Mouse (Mus musculus): ENCODE data around the gene Hspb7. TPM values are rescaled to one million over a fixed set of nuclear protein-coding genes. Genes with fewer than 3 reads are reported as not detected.
A peak's percentile ranks its signal among the peaks of the same experiment; 100 is the strongest.

Hspb7 gene
- polyA plus RNA-seq, 1 experiment from 2014 or later: not detected

DNA sequence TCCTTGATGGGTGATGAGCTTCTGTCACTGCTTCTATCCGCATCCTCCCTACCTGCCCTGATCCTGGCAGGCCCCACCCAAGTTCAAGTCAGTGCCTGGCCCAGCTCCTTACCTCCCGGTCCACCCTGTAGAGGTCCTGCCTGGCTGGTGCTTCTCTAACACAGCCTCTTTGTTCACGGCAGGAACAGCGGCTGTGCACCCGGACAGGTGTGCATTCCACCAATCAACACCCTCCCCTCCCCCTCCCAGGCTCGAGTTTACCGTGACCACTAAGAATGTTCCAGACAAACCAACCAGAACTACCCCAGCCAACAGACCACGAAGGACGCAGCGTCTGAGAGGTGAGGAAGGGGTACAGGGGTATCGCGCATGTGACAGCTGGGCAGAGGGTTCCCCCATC, 22.0 kb upstream of the Hspb7 start, which contains the start of gene Clcnka:
Gene Clcnka, minus strand, starts transcription at position 180 of the 400 bp plus-strand sequence.
- Histone ChIP-seq H3K4me1 (no peaks in the 10 kb centered on the region), H3K9ac (no peak within 1 kb of the TSS), H3K4me3 (no peak within 1 kb of the TSS), H3K4me2 (no peak within 1 kb of the TSS), H3K27ac (no peak within 1 kb of the TSS), H3K27me3 (replicated peaks) (no peaks in the 10 kb centered on the region), H3K9me3 (no peaks in the 10 kb centered on the region), H3K36me3 (replicated peaks) (no peaks in the 10 kb centered on the region)
- 68% methylated on average over 12 of the region's 12 CpGs for WGBS
- no peak for ATAC-seq (replicated peaks)

DNA sequence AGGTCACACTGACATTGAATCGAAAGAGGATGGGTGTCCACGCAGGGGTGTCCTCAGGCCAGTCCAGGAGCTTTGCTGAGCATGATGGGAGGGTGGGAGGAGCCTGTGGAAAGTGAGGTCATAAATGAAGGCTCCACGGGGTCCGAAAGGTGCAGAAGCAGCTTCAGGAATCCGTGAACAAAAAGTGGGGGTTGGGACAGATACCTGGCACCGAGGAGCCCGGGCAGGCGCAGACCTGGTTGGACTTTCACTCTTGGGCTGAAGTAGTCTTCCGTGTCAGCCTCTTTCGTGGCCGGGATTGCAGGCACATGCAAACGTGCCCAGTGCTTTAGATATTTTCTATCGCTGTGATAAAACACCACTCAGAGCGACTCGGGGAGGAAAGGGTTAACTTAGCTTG, 20.4 kb upstream of the Hspb7 start:
- Histone ChIP-seq H3K9ac (no peak overlapping the region), H3K27ac (no peak overlapping the region)
- WGBS: 85% methylated on average over 15 of the region's 15 CpGs

DNA sequence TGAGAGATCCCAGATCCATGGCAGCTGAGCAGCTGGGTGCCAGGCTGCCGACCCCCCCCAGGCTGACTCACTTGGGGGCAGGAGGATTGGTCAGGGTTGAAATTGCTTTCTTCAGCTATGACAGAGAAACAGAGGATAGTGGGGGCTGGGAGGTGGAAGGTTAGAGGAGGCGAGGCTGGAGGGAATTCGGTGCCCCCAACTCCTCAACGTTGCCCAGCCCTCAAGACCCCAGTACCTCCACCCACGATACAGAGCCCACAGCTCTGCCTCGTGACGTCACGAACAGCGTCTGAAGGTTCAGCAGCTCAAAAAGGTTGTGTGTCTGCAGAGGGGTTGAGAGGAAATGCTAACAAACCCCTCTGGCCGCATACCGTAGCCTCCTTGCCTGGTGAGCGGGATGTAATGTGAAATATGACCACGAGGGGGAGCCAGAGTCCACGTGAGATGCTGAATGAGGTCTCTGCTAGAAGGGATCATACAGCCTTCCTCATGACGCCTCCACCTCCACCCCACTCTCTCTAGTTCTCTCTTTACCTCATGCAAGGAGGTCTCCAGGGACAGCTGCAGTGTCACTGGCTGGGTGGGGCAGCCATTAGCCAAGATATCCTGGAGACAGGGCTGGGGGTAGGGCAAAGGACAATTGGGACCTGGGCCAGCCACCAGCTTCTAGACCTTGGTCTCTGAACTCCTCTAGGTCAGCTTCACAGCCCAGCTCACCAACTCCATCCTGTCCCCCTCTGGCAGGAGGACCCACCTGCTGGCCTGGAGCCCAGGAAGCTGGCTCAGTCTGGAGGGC, 15.9 kb upstream of the Hspb7 start:
- peak overlapping the region; percentile 21; the same call in 1 of the 2 replicates for H3K9ac ChIP-seq
- no peak overlapping the region for H3K4me3 ChIP-seq
- no peaks in the 10 kb centered on the region for H3K9me3 ChIP-seq
- no peaks in the 10 kb centered on the region for H3K36me3 ChIP-seq (replicated peaks)
- WGBS: 14% methylated on average over 15 of the region's 15 CpGs
- H3K27ac ChIP-seq: no peak overlapping the region
- 0 out of 2 replicates have a peak, but pooled peaks cover 2% of the 10 kb centered on the region for H3K4me1 ChIP-seq
- peak overlapping the region; percentile 37 for H3K4me2 ChIP-seq
- no peaks in the 10 kb centered on the region for H3K27me3 ChIP-seq (replicated peaks)
- peak; percentile 87 for ATAC-seq (replicated peaks)

More for the DNA sequence above, 20.4 kb upstream of the Hspb7 start:
- Histone ChIP-seq H3K9me3 (no peaks in the 10 kb centered on the region), H3K4me3 (no peak overlapping the region), H3K27me3 (replicated peaks) (no peaks in the 10 kb centered on the region), H3K36me3 (replicated peaks) (no peaks in the 10 kb centered on the region), H3K4me1 (0 out of 2 replicates have a peak, but pooled peaks cover 2% of the 10 kb centered on the region), H3K4me2 (no peak overlapping the region)
- ATAC-seq (replicated peaks): no peak

GRCm38 (mm10) chr4:141405314-141405622, 15.3 kb upstream of the Hspb7 start:
- no peaks in the 10 kb centered on the region for H3K36me3 ChIP-seq (replicated peaks)
- no peak overlapping the region for H3K4me3 ChIP-seq
- WGBS: 79% methylated on average over 3 of the region's 3 CpGs
- H3K27ac ChIP-seq: no peak overlapping the region
- H3K9ac ChIP-seq: no peak overlapping the region
- peak; percentile 10; the same call in 1 of the 2 replicates for ATAC-seq (replicated peaks)
- H3K9me3 ChIP-seq: no peaks in the 10 kb centered on the region
- H3K27me3 ChIP-seq (replicated peaks): no peaks in the 10 kb centered on the region
- 0 out of 2 replicates have a peak, but pooled peaks cover 2% of the 10 kb centered on the region for H3K4me1 ChIP-seq
- no peak overlapping the region for H3K4me2 ChIP-seq

- H3K9me3 ChIP-seq: no peaks in the 10 kb centered on the region
- H3K27me3 ChIP-seq (replicated peaks): no peaks in the 10 kb centered on the region
- 0 out of 2 replicates have a peak, but pooled peaks cover 2% of the 10 kb centered on the region for H3K4me1 ChIP-seq
- ATAC-seq (replicated peaks): no peak
- H3K4me2 ChIP-seq: no peak overlapping the region
- H3K4me3 ChIP-seq: no peak overlapping the region
- no peak overlapping the region for H3K27ac ChIP-seq
- no peak overlapping the region for H3K9ac ChIP-seq
- WGBS: 44% methylated on average over 14 of the region's 14 CpGs
- no peaks in the 10 kb centered on the region for H3K36me3 ChIP-seq (replicated peaks)
Measured at GRCm38 (mm10) chr4:141406516-141407299, 13.9 kb upstream of the Hspb7 start.

DNA sequence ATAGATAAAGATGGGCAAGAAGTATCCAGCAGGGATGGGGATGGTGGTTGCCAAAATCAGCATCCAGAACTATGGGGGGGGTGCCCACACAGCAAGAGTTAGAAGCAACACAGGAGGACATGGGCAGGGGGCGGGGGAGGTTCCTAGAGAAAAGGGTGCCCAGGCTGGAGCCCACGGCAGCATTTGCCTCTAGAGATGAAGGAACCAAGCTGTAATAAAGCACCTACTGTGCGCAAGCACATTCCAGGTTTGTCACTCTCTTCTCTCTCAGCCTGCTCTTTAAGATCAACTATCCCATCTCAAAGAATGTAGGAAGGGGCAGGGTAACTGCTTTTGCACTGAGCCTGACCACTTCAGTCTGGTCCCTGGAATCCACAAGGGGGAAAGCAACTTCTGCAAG, 12.0 kb upstream of the Hspb7 start:
- Histone ChIP-seq H3K9ac (no peak overlapping the region), H3K9me3 (no peaks in the 10 kb centered on the region), H3K4me1 (0 out of 2 replicates have a peak, but pooled peaks cover 2% of the 10 kb centered on the region), H3K4me2 (no peak overlapping the region), H3K36me3 (replicated peaks) (no peaks in the 10 kb centered on the region), H3K4me3 (no peak overlapping the region), H3K27me3 (replicated peaks) (no peaks in the 10 kb centered on the region), H3K27ac (no peak overlapping the region)
- 90% methylated on average over 3 of the region's 3 CpGs for WGBS
- no peak for ATAC-seq (replicated peaks)

DNA sequence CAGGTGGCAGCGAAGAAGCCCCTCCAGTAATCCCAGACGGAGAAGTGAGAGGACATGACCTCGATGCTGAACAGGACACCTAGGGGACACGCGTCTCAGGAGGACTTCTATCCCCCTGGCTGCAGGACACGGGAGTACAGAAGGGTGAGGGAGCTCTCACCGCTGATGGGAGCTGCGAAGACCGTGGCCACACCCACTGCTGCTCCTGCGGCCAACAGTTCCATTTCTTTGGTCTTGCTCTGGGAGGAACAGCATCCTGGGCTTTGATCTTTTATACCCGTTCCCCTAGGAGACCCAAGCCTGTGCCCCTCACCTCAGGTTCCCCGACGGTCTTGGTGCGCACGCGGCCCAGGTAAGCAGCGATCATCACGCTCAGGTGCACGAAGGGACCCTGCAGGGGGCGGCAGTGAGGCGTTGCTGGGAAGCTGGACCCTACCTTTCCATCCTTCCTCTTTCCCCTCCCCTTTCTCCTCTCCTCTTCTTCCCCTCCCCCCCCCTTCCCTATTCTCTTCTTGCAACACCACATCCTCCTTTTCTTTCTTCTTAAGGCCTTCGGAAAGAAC, 9.1 kb upstream of the Hspb7 start:
- Histone ChIP-seq H3K4me3 (no peak overlapping the region), H3K36me3 (replicated peaks) (no peaks in the 10 kb centered on the region), H3K4me2 (no peak overlapping the region), H3K27me3 (replicated peaks) (no peaks in the 10 kb centered on the region), H3K9ac (no peak overlapping the region), H3K27ac (no peak overlapping the region), H3K4me1 (no peaks in the 10 kb centered on the region), H3K9me3 (no peaks in the 10 kb centered on the region)
- 19% methylated on average over 22 of the region's 22 CpGs for WGBS
- no peak for ATAC-seq (replicated peaks)

GRCm38 (mm10) chr4:141415924-141416323, 4.7 kb upstream of the Hspb7 start, which contains the start of gene Clcnkb:
Gene Clcnkb (minus strand): TSS chr4:141416014.
- Histone ChIP-seq H3K4me1 (no peaks in the 10 kb centered on the region), H3K9ac (no peak within 1 kb of the TSS), H3K36me3 (replicated peaks) (no peaks in the 10 kb centered on the region), H3K4me3 (no peak within 1 kb of the TSS), H3K27me3 (replicated peaks) (no peaks in the 10 kb centered on the region), H3K4me2 (no peak within 1 kb of the TSS), H3K9me3 (no peaks in the 10 kb centered on the region), H3K27ac (no peak within 1 kb of the TSS)
- ATAC-seq (replicated peaks): no peak
- 76% methylated on average over 7 of the region's 7 CpGs for WGBS

DNA sequence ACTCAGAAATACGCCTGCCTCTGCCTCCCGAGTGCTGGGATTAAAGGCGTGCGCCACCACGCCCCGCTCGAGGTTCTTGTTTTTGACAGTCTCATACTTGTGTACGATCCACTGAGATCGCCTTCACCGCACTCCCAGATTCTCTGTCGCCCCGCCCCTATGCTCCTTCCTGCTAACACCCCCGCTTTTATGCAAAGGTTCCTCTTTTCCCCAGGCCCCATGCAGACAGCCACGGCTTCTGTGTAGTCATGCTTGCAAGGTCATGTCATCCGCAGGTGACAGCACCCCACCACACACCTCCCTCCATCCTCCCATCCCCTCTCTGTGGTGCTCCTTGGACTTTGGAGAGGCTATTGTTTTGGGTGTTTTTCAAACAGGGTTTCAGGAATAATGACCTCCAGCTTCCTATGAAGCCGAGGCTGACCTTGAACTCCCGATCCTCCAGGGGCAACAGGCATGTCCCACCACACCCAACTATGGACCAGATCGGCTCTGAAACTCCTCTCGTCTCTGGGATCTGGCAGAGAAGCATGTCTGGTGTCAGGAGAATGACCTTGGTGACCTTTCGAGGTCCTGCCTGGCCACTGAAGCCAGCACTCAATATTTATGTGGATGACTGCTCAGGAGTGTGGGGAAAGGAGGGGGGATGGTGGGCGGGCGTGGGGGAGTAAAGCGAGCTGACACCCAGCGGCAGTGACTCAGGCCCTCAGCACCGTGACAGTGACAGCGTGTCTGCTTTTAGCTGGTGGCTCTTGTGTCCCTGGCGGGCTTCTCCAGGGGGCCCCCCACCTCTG, 984 bp upstream of the Hspb7 start:
- H3K27ac ChIP-seq: no peak overlapping the region
- no peak for ATAC-seq (replicated peaks)
- 68% methylated on average over 27 of the region's 27 CpGs for WGBS

DNA sequence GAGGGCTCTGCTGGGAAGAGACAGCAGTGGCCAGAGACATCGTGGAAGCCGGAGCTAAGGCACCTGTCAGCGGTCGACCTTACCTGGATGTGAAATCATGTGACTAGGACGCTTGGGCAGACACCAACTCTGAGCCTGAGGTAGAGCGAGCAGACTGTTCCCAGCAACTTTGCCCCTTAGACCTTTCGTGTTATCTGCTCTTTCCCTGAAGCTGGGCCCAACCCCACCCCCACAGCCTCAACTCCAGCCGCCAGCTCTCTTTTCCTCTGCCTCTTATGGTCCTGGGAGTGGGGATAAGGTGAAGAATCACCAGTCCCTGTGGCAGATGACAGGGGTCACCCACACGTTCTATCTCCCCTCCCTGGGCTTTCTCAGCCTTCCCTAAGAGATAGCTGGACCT, 307 bp downstream of the Hspb7 start:
- WGBS: 56% methylated on average over 9 of the region's 9 CpGs
- peaks cover 11% of the 10 kb centered on the region for H3K4me1 ChIP-seq
- H3K9ac ChIP-seq: no peak overlapping the region
- no peak for ATAC-seq (replicated peaks)
- no peak overlapping the region for H3K4me2 ChIP-seq
- no peaks in the 10 kb centered on the region for H3K36me3 ChIP-seq (replicated peaks)
- no peak overlapping the region for H3K27ac ChIP-seq
- no peaks in the 10 kb centered on the region for H3K27me3 ChIP-seq (replicated peaks)
- H3K9me3 ChIP-seq: no peaks in the 10 kb centered on the region
- no peak overlapping the region for H3K4me3 ChIP-seq

More for the DNA sequence above, 984 bp upstream of the Hspb7 start:
- Histone ChIP-seq H3K27me3 (replicated peaks) (no peaks in the 10 kb centered on the region), H3K4me2 (no peak overlapping the region), H3K4me1 (no peaks in the 10 kb centered on the region), H3K9ac (no peak overlapping the region), H3K4me3 (no peak overlapping the region), H3K36me3 (replicated peaks) (no peaks in the 10 kb centered on the region), H3K9me3 (no peaks in the 10 kb centered on the region)

GRCm38 (mm10) chr4:141421423-141421822, 844 bp downstream of the Hspb7 start:
- ATAC-seq (replicated peaks): no peak
- 69% methylated on average over 14 of the region's 14 CpGs for WGBS
- Histone ChIP-seq H3K36me3 (replicated peaks) (no peaks in the 10 kb centered on the region), H3K4me3 (no peak overlapping the region), H3K9me3 (no peaks in the 10 kb centered on the region), H3K27me3 (replicated peaks) (no peaks in the 10 kb centered on the region), H3K9ac (no peak overlapping the region), H3K4me1 (peaks cover 16% of the 10 kb centered on the region), H3K4me2 (no peak overlapping the region), H3K27ac (no peak overlapping the region)

DNA sequence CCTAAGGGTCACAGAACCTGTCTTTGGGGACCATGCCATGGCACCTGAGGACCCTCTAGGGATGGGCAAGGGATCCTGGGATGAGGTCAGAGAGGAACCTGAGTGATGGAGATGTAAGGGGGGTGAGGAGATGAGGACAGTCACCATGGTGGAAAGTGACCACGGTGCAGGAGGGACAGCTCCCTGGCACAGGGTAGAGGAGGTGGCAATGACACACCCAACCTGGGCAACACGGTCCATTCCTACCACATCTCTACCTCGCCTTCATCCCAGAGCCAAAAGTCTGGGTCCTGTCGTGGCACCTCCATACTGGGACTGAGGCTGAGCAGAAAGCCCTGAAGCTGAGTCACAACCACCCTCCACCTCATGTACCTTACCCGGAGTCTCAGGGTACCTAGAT, 2.3 kb downstream of the Hspb7 start:
- no peak for ATAC-seq (replicated peaks)

More for the DNA sequence above, 2.3 kb downstream of the Hspb7 start:
- no peak overlapping the region for H3K4me2 ChIP-seq
- no peak overlapping the region for H3K4me3 ChIP-seq
- H3K36me3 ChIP-seq (replicated peaks): no peaks in the 10 kb centered on the region
- peaks cover 16% of the 10 kb centered on the region for H3K4me1 ChIP-seq
- no peak overlapping the region for H3K9ac ChIP-seq
- no peak overlapping the region for H3K27ac ChIP-seq
- no peaks in the 10 kb centered on the region for H3K9me3 ChIP-seq
- 77% methylated on average over 5 of the region's 5 CpGs for WGBS
- no peaks in the 10 kb centered on the region for H3K27me3 ChIP-seq (replicated peaks)
